Mouse (Mus musculus): Measurements from ENCODE around the gene Ebf1. TPM values are rescaled to one million over a fixed set of nuclear protein-coding genes. Genes with fewer than 3 reads are reported as not detected.

The Ebf1 gene
- total and polyA plus RNA-seq, 2 experiments from 2014 or later: 8.1 to 10.4 TPM

GRCm38 (mm10) chr11:44777331-44778310, 160.5 kb downstream of the Ebf1 start:
- Histone ChIP-seq H3K4me1 (ENCODE audit: control insufficient read depth, insufficient read depth) (no peaks in the 10 kb centered on the region), H3K27ac (ENCODE audit: low read depth) (no peak overlapping the region), H3K36me3 (replicated peaks; ENCODE audit: control insufficient read depth, insufficient read depth, low read length) (no peaks in the 10 kb centered on the region), H3K9ac (replicated peaks; ENCODE audit: low read depth, low read length) (no peak overlapping the region), H3K4me2 (ENCODE audit: low read depth, low read length) (no peak overlapping the region), H3K4me3 (ENCODE audit: low read depth, low read length) (no peak overlapping the region), H3K27me3 (ENCODE audit: control insufficient read depth, insufficient read depth, low read length) (no peaks in the 10 kb centered on the region), H3K9me3 (replicated peaks; ENCODE audit: control insufficient read depth, low read length) (no peaks in the 10 kb centered on the region)
- ATAC-seq (ENCODE audit: insufficient read depth, low read depth) (no peak), DNase-seq (ENCODE audit: low spot score) (no peak)
- TF ChIP-seq CTCF (IDR thresholded peaks at IDR 0.05; ENCODE audit: low read depth) (no peak), EP300 (IDR thresholded peaks at IDR 0.05; ENCODE audit: low read depth) (no peak)
- 62% methylated on average over 16 of the region's 16 CpGs for WGBS

GRCm38 (mm10) chr11:44779030-44779429, 161.9 kb downstream of the Ebf1 start:
- no peaks in the 10 kb centered on the region for H3K9me3 ChIP-seq (replicated peaks; ENCODE audit: control insufficient read depth, low read length)
- H3K9ac ChIP-seq (replicated peaks; ENCODE audit: low read depth, low read length): no peak overlapping the region
- H3K27me3 ChIP-seq (ENCODE audit: control insufficient read depth, insufficient read depth, low read length): no peaks in the 10 kb centered on the region
- no peak overlapping the region for H3K4me2 ChIP-seq (ENCODE audit: low read depth, low read length)
- no peak for DNase-seq (ENCODE audit: low spot score)
- ATAC-seq (ENCODE audit: insufficient read depth, low read depth): no peak
- H3K4me3 ChIP-seq (ENCODE audit: low read depth, low read length): no peak overlapping the region
- H3K36me3 ChIP-seq (replicated peaks; ENCODE audit: control insufficient read depth, insufficient read depth, low read length): no peaks in the 10 kb centered on the region
- 77% methylated on average over 1 of the region's 1 CpGs for WGBS
- no peaks in the 10 kb centered on the region for H3K4me1 ChIP-seq (ENCODE audit: control insufficient read depth, insufficient read depth)
- H3K27ac ChIP-seq (ENCODE audit: low read depth): no peak overlapping the region
- no peak for TF ChIP-seq CTCF (IDR thresholded peaks at IDR 0.05; ENCODE audit: low read depth)
- TF ChIP-seq EP300 (IDR thresholded peaks at IDR 0.05; ENCODE audit: low read depth): no peak

- H3K36me3 ChIP-seq (replicated peaks; ENCODE audit: control insufficient read depth, insufficient read depth, low read length): no peaks in the 10 kb centered on the region
- TF ChIP-seq CTCF (IDR thresholded peaks at IDR 0.05; ENCODE audit: low read depth) (no peak), EP300 (IDR thresholded peaks at IDR 0.05; ENCODE audit: low read depth) (no peak)
- no peak for ATAC-seq (ENCODE audit: insufficient read depth, low read depth)
- no peaks in the 10 kb centered on the region for H3K27me3 ChIP-seq (ENCODE audit: control insufficient read depth, insufficient read depth, low read length)
- H3K27ac ChIP-seq (ENCODE audit: low read depth): no peak overlapping the region
- no peak overlapping the region for H3K4me3 ChIP-seq (ENCODE audit: low read depth, low read length)
- no peak overlapping the region for H3K4me2 ChIP-seq (ENCODE audit: low read depth, low read length)
- 81% methylated on average over 14 of the region's 14 CpGs for WGBS
- DNase-seq (ENCODE audit: low spot score): no peak
- no peaks in the 10 kb centered on the region for H3K4me1 ChIP-seq (ENCODE audit: control insufficient read depth, insufficient read depth)
- H3K9me3 ChIP-seq (replicated peaks; ENCODE audit: control insufficient read depth, low read length): no peaks in the 10 kb centered on the region
- H3K9ac ChIP-seq (replicated peaks; ENCODE audit: low read depth, low read length): no peak overlapping the region
Observed at GRCm38 (mm10) chr11:44784255-44785029, 167.3 kb downstream of the Ebf1 start.

- no peak for DNase-seq (ENCODE audit: low spot score)
- H3K9ac ChIP-seq (replicated peaks; ENCODE audit: low read depth, low read length): no peak overlapping the region
- no peaks in the 10 kb centered on the region for H3K27me3 ChIP-seq (ENCODE audit: control insufficient read depth, insufficient read depth, low read length)
- H3K4me3 ChIP-seq (ENCODE audit: low read depth, low read length): no peak overlapping the region
- no peaks in the 10 kb centered on the region for H3K4me1 ChIP-seq (ENCODE audit: control insufficient read depth, insufficient read depth)
- TF ChIP-seq EP300 (IDR thresholded peaks at IDR 0.05; ENCODE audit: low read depth) (no peak), CTCF (IDR thresholded peaks at IDR 0.05; ENCODE audit: low read depth) (no peak)
- no peak for ATAC-seq (ENCODE audit: insufficient read depth, low read depth)
- H3K36me3 ChIP-seq (replicated peaks; ENCODE audit: control insufficient read depth, insufficient read depth, low read length): no peaks in the 10 kb centered on the region
- no peak overlapping the region for H3K27ac ChIP-seq (ENCODE audit: low read depth)
- WGBS: 61% methylated on average over 7 of the region's 7 CpGs
- H3K9me3 ChIP-seq (replicated peaks; ENCODE audit: control insufficient read depth, low read length): no peaks in the 10 kb centered on the region
- no peak overlapping the region for H3K4me2 ChIP-seq (ENCODE audit: low read depth, low read length)
Observed at GRCm38 (mm10) chr11:44785063-44785462, 167.9 kb downstream of the Ebf1 start.

- 50% methylated on average over 5 of the region's 5 CpGs for WGBS
- Histone ChIP-seq H3K4me1 (ENCODE audit: control insufficient read depth, insufficient read depth) (no peaks in the 10 kb centered on the region), H3K4me3 (ENCODE audit: low read depth, low read length) (no peak overlapping the region), H3K9ac (replicated peaks; ENCODE audit: low read depth, low read length) (no peak overlapping the region), H3K9me3 (replicated peaks; ENCODE audit: control insufficient read depth, low read length) (no peaks in the 10 kb centered on the region), H3K4me2 (ENCODE audit: low read depth, low read length) (no peak overlapping the region), H3K36me3 (replicated peaks; ENCODE audit: control insufficient read depth, insufficient read depth, low read length) (no peaks in the 10 kb centered on the region), H3K27ac (ENCODE audit: low read depth) (no peak overlapping the region), H3K27me3 (ENCODE audit: control insufficient read depth, insufficient read depth, low read length) (no peaks in the 10 kb centered on the region)
- no peak for ATAC-seq (ENCODE audit: insufficient read depth, low read depth)
- TF ChIP-seq EP300 (IDR thresholded peaks at IDR 0.05; ENCODE audit: low read depth) (no peak), CTCF (IDR thresholded peaks at IDR 0.05; ENCODE audit: low read depth) (no peak)
- DNase-seq (ENCODE audit: low spot score): no peak
Observed at GRCm38 (mm10) chr11:44785479-44785878, 168.4 kb downstream of the Ebf1 start.
